Mouse (Mus musculus): ENCODE results near the gene Ackr3. TPM values are rescaled to one million over a fixed set of nuclear protein-coding genes. Genes with fewer than 3 reads are reported as not detected.
A peak's percentile ranks its signal among the peaks of the same experiment; 100 is the strongest.

The Ackr3 gene
- polyA plus RNA-seq, 1 experiment from 2014 or later, result 31.9 TPM

GRCm38 (mm10) chr1:90245533-90245932 lies 41.8 kb downstream of the Ackr3 start:
- H3K4me2 ChIP-seq (replicated peaks), result no peak overlapping the region
- WGBS, result 81% methylated on average over 7 of the region's 7 CpGs
- 0 out of 2 replicates have a peak, but pooled peaks cover 1% of the 10 kb centered on the region for H3K4me1 ChIP-seq
- H3K9me3 ChIP-seq (replicated peaks), result no peaks in the 10 kb centered on the region
- no peak for ATAC-seq (ENCODE audit: insufficient number of reproducible peaks, low FRiP score, low TSS enrichment, low read depth)
- H3K27me3 ChIP-seq, result no peaks in the 10 kb centered on the region
- H3K4me3 ChIP-seq (replicated peaks), result no peak overlapping the region
- H3K9ac ChIP-seq, result no peak overlapping the region
- H3K27ac ChIP-seq (replicated peaks), result no peak overlapping the region
- no peaks in the 10 kb centered on the region for H3K36me3 ChIP-seq

- ATAC-seq (ENCODE audit: insufficient number of reproducible peaks, low FRiP score, low TSS enrichment, low read depth), result no peak
- 73% methylated on average over 8 of the region's 8 CpGs for WGBS
These were observed 42.3 kb downstream of the Ackr3 start for GRCm38 (mm10) chr1:90246035-90246434.

GRCm38 (mm10) chr1:90246800-90247199 lies 43.0 kb downstream of the Ackr3 start:
- Histone ChIP-seq H3K4me3 (replicated peaks) (no peak overlapping the region), H3K27me3 (no peaks in the 10 kb centered on the region), H3K36me3 (no peaks in the 10 kb centered on the region), H3K9ac (no peak overlapping the region), H3K4me2 (replicated peaks) (no peak overlapping the region), H3K9me3 (replicated peaks) (no peaks in the 10 kb centered on the region), H3K27ac (replicated peaks) (no peak overlapping the region), H3K4me1 (peaks cover 12% of the 10 kb centered on the region; the same call in 1 of the 2 replicates)
- no peak for ATAC-seq (ENCODE audit: insufficient number of reproducible peaks, low FRiP score, low TSS enrichment, low read depth)
- 60% methylated on average over 1 of the region's 1 CpGs for WGBS

More at GRCm38 (mm10) chr1:90246035-90246434, 42.3 kb downstream of the Ackr3 start:
- Histone ChIP-seq H3K9me3 (replicated peaks) (no peaks in the 10 kb centered on the region), H3K27me3 (no peaks in the 10 kb centered on the region), H3K4me3 (replicated peaks) (no peak overlapping the region), H3K4me1 (0 out of 2 replicates have a peak, but pooled peaks cover 5% of the 10 kb centered on the region), H3K9ac (no peak overlapping the region), H3K36me3 (no peaks in the 10 kb centered on the region), H3K27ac (replicated peaks) (no peak overlapping the region), H3K4me2 (replicated peaks) (no peak overlapping the region)

- Histone ChIP-seq H3K27ac (replicated peaks) (no peak overlapping the region), H3K27me3 (no peaks in the 10 kb centered on the region), H3K36me3 (no peaks in the 10 kb centered on the region), H3K4me1 (peaks cover 14% of the 10 kb centered on the region; the same call in 1 of the 2 replicates), H3K9me3 (replicated peaks) (no peaks in the 10 kb centered on the region), H3K9ac (no peak overlapping the region), H3K4me3 (replicated peaks) (no peak overlapping the region), H3K4me2 (replicated peaks) (no peak overlapping the region)
- 60% methylated on average over 4 of the region's 4 CpGs for WGBS
- ATAC-seq (ENCODE audit: insufficient number of reproducible peaks, low FRiP score, low TSS enrichment, low read depth), result no peak
These were observed 43.5 kb downstream of the Ackr3 start for GRCm38 (mm10) chr1:90247234-90247633.

GRCm38 (mm10) chr1:90247756-90248541 lies 44.2 kb downstream of the Ackr3 start:
- no peaks in the 10 kb centered on the region for H3K36me3 ChIP-seq
- 92% methylated on average over 8 of the region's 8 CpGs for WGBS
- H3K4me1 ChIP-seq, result peaks cover 14% of the 10 kb centered on the region; the same call in 1 of the 2 replicates
- H3K27me3 ChIP-seq, result no peaks in the 10 kb centered on the region
- H3K9ac ChIP-seq, result no peak overlapping the region
- H3K4me2 ChIP-seq (replicated peaks), result no peak overlapping the region
- ATAC-seq (ENCODE audit: insufficient number of reproducible peaks, low FRiP score, low TSS enrichment, low read depth), result no peak
- H3K4me3 ChIP-seq (replicated peaks), result no peak overlapping the region
- H3K9me3 ChIP-seq (replicated peaks), result no peaks in the 10 kb centered on the region
- H3K27ac ChIP-seq (replicated peaks), result no peak overlapping the region

GRCm38 (mm10) chr1:90248966-90249735 lies 45.4 kb downstream of the Ackr3 start:
- no peak overlapping the region for H3K27ac ChIP-seq (replicated peaks)
- H3K4me2 ChIP-seq (replicated peaks), result no peak overlapping the region
- no peaks in the 10 kb centered on the region for H3K36me3 ChIP-seq
- ATAC-seq (ENCODE audit: insufficient number of reproducible peaks, low FRiP score, low TSS enrichment, low read depth), result no peak
- WGBS, result 75% methylated on average over 9 of the region's 9 CpGs
- H3K27me3 ChIP-seq, result no peaks in the 10 kb centered on the region
- peaks cover 14% of the 10 kb centered on the region; the same call in 1 of the 2 replicates for H3K4me1 ChIP-seq
- no peaks in the 10 kb centered on the region for H3K9me3 ChIP-seq (replicated peaks)
- no peak overlapping the region for H3K9ac ChIP-seq
- H3K4me3 ChIP-seq (replicated peaks), result no peak overlapping the region

- 74% methylated on average over 6 of the region's 6 CpGs for WGBS
- no peak for ATAC-seq (ENCODE audit: insufficient number of reproducible peaks, low FRiP score, low TSS enrichment, low read depth)
- no peak overlapping the region for H3K27ac ChIP-seq (replicated peaks)
These were observed 46.6 kb downstream of the Ackr3 start for GRCm38 (mm10) chr1:90250419-90250818.

GRCm38 (mm10) chr1:90251156-90251555 lies 47.4 kb downstream of the Ackr3 start:
- no peaks in the 10 kb centered on the region for H3K27me3 ChIP-seq
- peaks cover 14% of the 10 kb centered on the region; the same call in 1 of the 2 replicates for H3K4me1 ChIP-seq
- H3K9ac ChIP-seq, result no peak overlapping the region
- ATAC-seq (ENCODE audit: insufficient number of reproducible peaks, low FRiP score, low TSS enrichment, low read depth), result no peak
- no peak overlapping the region for H3K4me3 ChIP-seq (replicated peaks)
- H3K36me3 ChIP-seq, result no peaks in the 10 kb centered on the region
- WGBS, result 56% methylated on average over 3 of the region's 3 CpGs
- no peaks in the 10 kb centered on the region for H3K9me3 ChIP-seq (replicated peaks)
- H3K4me2 ChIP-seq (replicated peaks), result no peak overlapping the region
- no peak overlapping the region for H3K27ac ChIP-seq (replicated peaks)

More at GRCm38 (mm10) chr1:90250419-90250818, 46.6 kb downstream of the Ackr3 start:
- Histone ChIP-seq H3K27me3 (no peaks in the 10 kb centered on the region), H3K9ac (no peak overlapping the region), H3K4me1 (peaks cover 14% of the 10 kb centered on the region; the same call in 1 of the 2 replicates), H3K36me3 (no peaks in the 10 kb centered on the region), H3K9me3 (replicated peaks) (no peaks in the 10 kb centered on the region), H3K4me2 (replicated peaks) (no peak overlapping the region), H3K4me3 (replicated peaks) (no peak overlapping the region)

GRCm38 (mm10) chr1:90253465-90253864 lies 49.7 kb downstream of the Ackr3 start:
- H3K4me3 ChIP-seq (replicated peaks), result no peak overlapping the region
- no peak overlapping the region for H3K4me2 ChIP-seq (replicated peaks)
- H3K27ac ChIP-seq (replicated peaks), result no peak overlapping the region
- no peaks in the 10 kb centered on the region for H3K36me3 ChIP-seq
- no peaks in the 10 kb centered on the region for H3K27me3 ChIP-seq
- H3K4me1 ChIP-seq, result peaks cover 14% of the 10 kb centered on the region; the same call in 1 of the 2 replicates
- H3K9ac ChIP-seq, result no peak overlapping the region
- no peak for ATAC-seq (ENCODE audit: insufficient number of reproducible peaks, low FRiP score, low TSS enrichment, low read depth)
- no peaks in the 10 kb centered on the region for H3K9me3 ChIP-seq (replicated peaks)
- 73% methylated on average over 10 of the region's 10 CpGs for WGBS

GRCm38 (mm10) chr1:90258253-90258887 lies 54.6 kb downstream of the Ackr3 start:
- no peak overlapping the region for H3K9ac ChIP-seq
- ATAC-seq (ENCODE audit: insufficient number of reproducible peaks, low FRiP score, low TSS enrichment, low read depth), result no peak
- 0 out of 2 replicates have a peak overlapping the region, but pooled peaks have one; percentile 4 for H3K27ac ChIP-seq (replicated peaks)
- no peaks in the 10 kb centered on the region for H3K27me3 ChIP-seq
- no peaks in the 10 kb centered on the region for H3K36me3 ChIP-seq
- no peak overlapping the region for H3K4me3 ChIP-seq (replicated peaks)
- H3K4me1 ChIP-seq, result peaks cover 9% of the 10 kb centered on the region
- no peaks in the 10 kb centered on the region for H3K9me3 ChIP-seq (replicated peaks)
- WGBS, result 56% methylated on average over 11 of the region's 11 CpGs
- H3K4me2 ChIP-seq (replicated peaks), result no peak overlapping the region
